Mouse (Mus musculus): Measurements from ENCODE around the gene Myf6.

- TF ChIP-seq CTCF (conservative IDR thresholded peaks at IDR 0.05; ENCODE audit: insufficient read depth, insufficient read length, low read depth, low read length) = no peak
- TF ChIP-seq POLR2A (IDR thresholded peaks at IDR 0.05; ENCODE audit: low read depth, low read length) = no peak
These were observed 7.8 kb downstream of the Myf6 start for GRCm38 (mm10) chr10:107486770-107487169.

Measured in kidney, adult 2 months (tissue).